Mouse (Mus musculus) heart, embryonic 14.5 days (tissue): ENCODE results near the gene Nfic. TPM values are rescaled to one million over a fixed set of nuclear protein-coding genes. Genes with fewer than 3 reads are reported as not detected.
A peak's percentile ranks its signal among the peaks of the same experiment; 100 is the strongest.

Source experiments
- ATAC-seq: fragments of 200-750 bp; cut with Nextera tagmentation; 2 replicates; pipeline ENCODE4 v1.8.0; 2017; ENCODE audit warnings: low read depth, moderate TSS enrichment; ENCODE audit not compliant: insufficient number of reproducible peaks, insufficient read depth, low FRiP score
- H3K27ac ChIP-seq, 2 experiments: fragments of 200-500 bp in 1 of 2; fragments of 300-500 bp in 1 of 2; sonication (generic) in 1 of 2; replicated peaks in 1 of 2; 2 replicates each; pipeline ENCODE4 v1.5.1; 2012 to 2014; ENCODE audit warnings: low read depth in 2 of 2, low read length in 2 of 2, control low read depth in 1 of 2, mild to moderate bottlenecking in 1 of 2, mixed read lengths in 1 of 2; ENCODE audit not compliant: control insufficient read depth in 1 of 2, insufficient read depth in 1 of 2
- H3K27me3 ChIP-seq: fragments of 300-500 bp; sonication (generic); 2 replicates; pipeline ENCODE4 v1.6.1; 2014; ENCODE audit warnings: mild to moderate bottlenecking, low read length, control low read depth; ENCODE audit not compliant: control insufficient read depth, insufficient read depth
- H3K36me3 ChIP-seq: fragments of 300-500 bp; sonication (generic); 2 replicates; pipeline ENCODE4 v1.6.1; 2014; ENCODE audit warnings: mild to moderate bottlenecking, control low read depth, low read length, mixed read lengths; ENCODE audit not compliant: control insufficient read depth, insufficient read depth
- H3K4me1 ChIP-seq, 2 experiments: fragments of 200-500 bp in 1 of 2; fragments of 300-500 bp in 1 of 2; sonication (generic) in 1 of 2; 2 replicates each; pipeline ENCODE4 v1.6.1; 2012 to 2014; ENCODE audit warnings: low read length in 2 of 2, control low read depth in 1 of 2, mixed read lengths in 1 of 2; ENCODE audit not compliant: control insufficient read depth in 2 of 2, insufficient read depth in 2 of 2
- H3K4me2 ChIP-seq: fragments of 300-500 bp; sonication (generic); 2 replicates; pipeline ENCODE4 v1.6.1; 2014; ENCODE audit warnings: mild to moderate bottlenecking, low read length
- H3K4me3 ChIP-seq, 2 experiments: fragments of 200-500 bp in 1 of 2; fragments of 300-500 bp in 1 of 2; sonication (generic) in 1 of 2; 2 replicates each; pipeline ENCODE4 v1.5.1; 2012 to 2014; ENCODE audit warnings: low read length in 2 of 2, mild to moderate bottlenecking in 2 of 2, control low read depth in 1 of 2, low read depth in 1 of 2, moderate library complexity in 1 of 2; ENCODE audit not compliant: control insufficient read depth in 1 of 2, insufficient read depth in 1 of 2
- H3K9ac ChIP-seq: fragments of 300-500 bp; sonication (generic); 2 replicates; pipeline ENCODE4 v1.6.1; 2014; ENCODE audit warnings: mild to moderate bottlenecking, low read length
- H3K9me3 ChIP-seq: fragments of 300-500 bp; sonication (generic); 2 replicates; pipeline ENCODE4 v1.6.1; 2016; ENCODE audit warnings: low read length, control low read depth; ENCODE audit not compliant: control insufficient read depth
- WGBS: fragments of 180-500 bp; shearing (Covaris S2); extraction: QIAGEN DNeasy Blood & Tissue Kit; methylation state at CpG from one replicate; pipeline ENCODE4 v1.1.7; 2014; 5-methylcytosine and 5-hydroxymethylcytosine counted together
- polyA plus RNA-seq: library from polyadenylated mRNA; unstranded; fragments of >200 nt; fragmentation: Nextera tagmentation; extraction: Ambion mirVana; gene quantifications from 2 replicates; pipeline ENCODE4 v1.2.1, GENCODE M21; 2014

Nfic gene
- polyA plus RNA-seq, 1 experiment from 2014 or later, result 47.0 TPM

DNA sequence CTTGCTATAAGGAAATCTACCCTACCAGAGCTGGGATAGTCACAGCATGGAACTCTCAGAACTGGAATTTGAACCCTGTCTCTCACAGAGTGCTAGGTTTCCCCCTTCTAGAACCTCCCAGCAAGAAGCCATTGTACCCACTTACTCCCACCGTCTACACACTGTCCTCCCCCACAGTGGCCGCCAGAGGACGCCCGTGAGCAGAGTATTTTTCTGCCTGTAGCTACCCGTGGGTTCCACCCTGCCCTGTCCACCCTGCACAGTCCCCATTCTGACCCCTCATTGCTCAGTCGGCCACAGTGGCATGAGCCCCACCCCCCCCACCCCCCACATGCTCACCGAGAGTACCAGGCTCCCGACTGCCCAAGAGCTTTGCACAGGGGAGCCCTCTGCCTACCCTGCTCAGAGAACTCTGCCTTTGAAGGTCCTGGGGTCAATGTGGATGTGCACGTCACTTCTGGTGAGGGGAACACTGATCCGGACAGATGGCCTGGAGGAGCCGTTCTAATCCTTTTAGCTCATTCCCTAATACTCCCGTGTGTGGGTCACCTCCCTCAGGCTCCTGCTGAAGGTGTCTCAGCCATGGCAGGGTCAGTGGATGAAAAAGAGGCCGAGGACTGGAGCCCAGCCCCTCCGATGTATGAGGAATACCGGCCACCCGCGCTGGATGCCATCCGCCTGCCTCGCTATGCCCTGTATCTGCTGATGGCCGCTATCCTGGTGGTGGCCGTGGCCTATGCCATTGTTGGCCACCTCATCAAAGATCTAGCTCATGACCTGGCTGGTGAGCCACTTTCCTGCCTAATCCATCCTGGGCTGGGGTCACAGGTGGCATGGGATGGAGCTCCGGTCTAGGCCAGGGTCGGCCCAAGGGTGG is 65.4 kb downstream of the Nfic start:
- Histone ChIP-seq H3K4me2 (no peak overlapping the region), H3K27ac (peak overlapping the region; percentile 17 to 68; a peak in 3 of 4 replicates), H3K27me3 (no peaks in the 10 kb centered on the region), H3K9me3 (no peaks in the 10 kb centered on the region), H3K4me1 (peaks cover 14 to 35% of the 10 kb centered on the region in 2 experiments), H3K36me3 (peaks cover 38% of the 10 kb centered on the region), H3K4me3 (no peak overlapping the region), H3K9ac (peak overlapping the region; percentile 12; the same call in 1 of the 2 replicates)
- peak; percentile 48; the same call in 1 of the 2 replicates for ATAC-seq
- WGBS, result 55% methylated on average over 23 of the region's 23 CpGs

- Histone ChIP-seq H3K27me3 (no peaks in the 10 kb centered on the region), H3K9me3 (no peaks in the 10 kb centered on the region), H3K27ac (peak overlapping the region; percentile 17 to 68; a peak in 3 of 4 replicates), H3K4me1 (peaks cover 16 to 37% of the 10 kb centered on the region in 2 experiments), H3K36me3 (peaks cover 38% of the 10 kb centered on the region), H3K9ac (peak overlapping the region; percentile 12; the same call in 1 of the 2 replicates), H3K4me2 (no peak overlapping the region), H3K4me3 (no peak overlapping the region)
- no peak for ATAC-seq
- WGBS, result 52% methylated on average over 3 of the region's 3 CpGs
Observed at GRCm38 (mm10) chr10:81389373-81389772, 66.1 kb downstream of the Nfic start.

GRCm38 (mm10) chr10:81388505-81389055 is 66.9 kb downstream of the Nfic start, which contains the start of gene Gm48552:
Gene Gm48552, plus strand, starts transcription at chr10:81389005.
- no peak for ATAC-seq
- peaks cover 38% of the 10 kb centered on the region for H3K36me3 ChIP-seq
- peak within 1 kb of the TSS; percentile 12; the same call in 1 of the 2 replicates for H3K9ac ChIP-seq
- no peaks in the 10 kb centered on the region for H3K9me3 ChIP-seq
- no peaks in the 10 kb centered on the region for H3K27me3 ChIP-seq
- no peak within 1 kb of the TSS for H3K4me2 ChIP-seq
- WGBS, result 85% methylated on average over 5 of the region's 5 CpGs
- H3K4me1 ChIP-seq, result peaks cover 13 to 30% of the 10 kb centered on the region in 2 experiments
- H3K4me3 ChIP-seq, result no peak within 1 kb of the TSS
- peak within 1 kb of the TSS; percentile 17 to 68; a peak in 3 of 4 replicates for H3K27ac ChIP-seq

DNA sequence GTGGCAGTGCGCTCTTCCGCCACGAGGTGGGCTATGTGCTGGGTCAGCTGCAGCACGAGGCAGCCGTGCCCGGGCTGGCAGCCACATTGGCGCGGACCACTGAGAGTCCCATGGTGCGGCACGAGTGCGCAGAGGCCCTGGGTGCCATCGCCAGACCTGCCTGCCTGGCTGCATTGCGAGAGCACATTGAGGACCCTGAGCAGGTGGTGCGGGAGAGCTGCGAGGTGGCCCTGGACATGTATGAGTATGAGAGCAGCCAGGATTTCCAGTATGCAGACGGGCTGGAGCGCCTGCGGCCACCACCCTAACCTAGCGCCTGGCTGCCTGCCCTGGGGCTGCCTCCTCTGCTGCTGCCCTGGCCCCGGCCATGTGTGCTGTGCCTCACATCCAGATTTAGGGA is 67.7 kb downstream of the Nfic start:
- peaks cover 38% of the 10 kb centered on the region for H3K36me3 ChIP-seq

DNA sequence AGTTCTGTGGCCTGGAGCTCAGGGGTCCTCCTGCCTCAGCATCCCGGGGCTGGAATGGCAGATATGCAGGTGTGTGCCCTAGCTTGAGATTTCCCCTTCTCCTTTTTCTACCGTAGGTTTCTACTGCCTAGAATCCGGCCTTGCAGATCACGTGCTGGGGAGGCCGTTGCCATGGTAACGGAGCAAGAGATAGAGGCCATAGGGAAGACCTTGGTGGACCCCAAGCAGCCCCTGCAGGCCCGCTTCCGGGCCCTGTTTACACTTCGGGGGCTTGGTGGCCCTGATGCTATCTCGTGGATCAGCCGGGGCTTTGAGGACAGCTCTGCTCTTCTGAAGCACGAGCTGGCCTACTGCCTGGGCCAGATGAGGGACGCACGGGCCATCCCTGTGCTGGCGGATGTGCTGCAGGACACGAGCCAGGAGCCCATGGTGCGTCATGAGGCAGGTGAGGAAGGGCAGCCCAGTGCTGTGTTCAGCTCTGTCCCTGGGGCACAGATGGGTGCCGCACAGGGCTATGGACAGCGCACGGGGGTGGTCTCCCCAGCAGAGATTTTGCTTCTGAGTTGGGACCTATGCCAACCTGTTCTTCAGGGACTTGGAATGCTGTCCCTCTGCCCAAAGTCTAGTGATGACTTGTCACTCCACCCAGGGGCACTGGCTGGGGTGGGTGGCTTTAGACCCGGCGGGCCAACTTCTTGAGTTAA is 69.7 kb downstream of the Nfic start:
- Histone ChIP-seq H3K36me3 (peaks cover 38% of the 10 kb centered on the region), H3K4me1 (peaks cover 16 to 29% of the 10 kb centered on the region in 2 experiments), H3K27ac (no peak overlapping the region), H3K9me3 (no peaks in the 10 kb centered on the region), H3K9ac (no peak overlapping the region), H3K27me3 (no peaks in the 10 kb centered on the region), H3K4me3 (peak overlapping the region in 1 of 2 experiments; percentile 92; a peak in 1 of 4 replicates), H3K4me2 (peak overlapping the region; percentile 89)
- WGBS, result 80% methylated on average over 22 of the region's 22 CpGs
- no peak for ATAC-seq

More for the DNA sequence above, 67.7 kb downstream of the Nfic start:
- no peak for ATAC-seq
- Histone ChIP-seq H3K4me3 (no peak overlapping the region), H3K9ac (no peak overlapping the region), H3K4me1 (peaks cover 8 to 22% of the 10 kb centered on the region in 2 experiments), H3K27ac (no peak overlapping the region), H3K27me3 (no peaks in the 10 kb centered on the region), H3K9me3 (no peaks in the 10 kb centered on the region), H3K4me2 (no peak overlapping the region)
- 95% methylated on average over 20 of the region's 20 CpGs for WGBS

DNA sequence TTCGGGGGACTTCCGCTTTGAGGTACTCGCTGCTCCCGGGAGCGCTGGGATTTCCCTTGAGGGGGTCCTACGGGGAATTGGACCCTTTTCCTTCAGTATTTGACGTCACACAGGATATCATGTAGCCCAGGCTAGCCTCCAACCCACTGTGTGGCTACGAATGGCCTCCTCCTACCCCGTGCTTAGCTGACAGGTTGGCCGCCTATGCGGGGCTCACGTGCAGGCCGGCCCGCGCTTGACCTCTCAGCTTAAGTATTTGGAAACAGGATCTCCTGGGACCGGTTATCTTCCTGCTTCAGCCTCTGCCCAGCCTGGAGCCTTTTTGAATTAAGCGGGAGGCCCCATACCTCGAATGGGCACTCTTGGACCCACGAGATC is 70.8 kb downstream of the Nfic start:
- Histone ChIP-seq H3K9me3 (no peaks in the 10 kb centered on the region), H3K36me3 (peaks cover 38% of the 10 kb centered on the region), H3K4me1 (peaks cover 16 to 24% of the 10 kb centered on the region in 2 experiments), H3K9ac (peak overlapping the region; percentile 93), H3K27ac (peak overlapping the region; percentile 72 to 86), H3K4me3 (peak overlapping the region; percentile 70 to 92), H3K27me3 (no peaks in the 10 kb centered on the region), H3K4me2 (peak overlapping the region; percentile 89)
- peak; percentile 2; the same call in 1 of the 2 replicates for ATAC-seq
- under 1% methylated on average over 19 of the region's 19 CpGs for WGBS
